Mouse (Mus musculus) kidney, adult 10 weeks (tissue): ENCODE data around the gene Foxl2. TPM values are rescaled to one million over a fixed set of nuclear protein-coding genes. Genes with fewer than 3 reads are reported as not detected.

Experiments
- polyA plus RNA-seq: library from polyadenylated mRNA; stranded (reverse); fragments of 350-450 nt; fragmentation: Illumina TruSeq; extraction: RNeasy Lipid Tissue Mini Kit (QIAGEN cat#74804); gene quantifications from one replicate; pipeline ENCODE4 v1.2.3, GENCODE M21; 2014; ENCODE audit warnings: low read depth, low replicate concordance

Gene Foxl2
- polyA plus RNA-seq, result not detected

GRCm38 (mm10) chr9:98955103-98955715 lies at the start of gene Foxl2:
TSS of gene Foxl2 (plus strand) at chr9:98955288.

GRCm38 (mm10) chr9:98985800-98986475 lies 30.9 kb downstream of the Foxl2 start, which contains the start of gene Faim:
TSS of gene Faim (plus strand) at chr9:98986373.

Other genes starting within 250 kb of the Foxl2 start
- not detected for gene Prr23a1, start 112.8 kb upstream of the Foxl2 start, polyA plus RNA-seq
- not detected for gene Prr23a2, start 98.8 kb upstream of the Foxl2 start, polyA plus RNA-seq
- gene Prr23a3, start 90.5 kb upstream of the Foxl2 start, polyA plus RNA-seq, result not detected
- not detected for gene 7420426K07Rik, start 52.2 kb upstream of the Foxl2 start, polyA plus RNA-seq
- 17.3 TPM for gene Faim, start 31.1 kb downstream of the Foxl2 start, polyA plus RNA-seq
- gene Gm1123, start 80.4 kb downstream of the Foxl2 start, polyA plus RNA-seq, result 1.1 TPM
- gene Pik3cb, start 185.3 kb downstream of the Foxl2 start, polyA plus RNA-seq, result 20.5 TPM